In genomic region chr11:120733521-120733920, GRCm38 (mm10) we compare ENCODE assay signal across 11 mouse cellular contexts. TPM values are rescaled to one million over a fixed set of nuclear protein-coding genes. Genes with fewer than 3 reads are reported as not detected.
A peak's percentile ranks its signal among the peaks of the same experiment; 100 is the strongest.
DNase-seq lines count a peak whose midpoint lies in the region; ATAC-seq and TF ChIP-seq lines count a peak whose summit lies in the region.
"Had no signal": no experiment of that assay in that cellular context is flagged by ENCODE, and none has a peak within 500 bp of the region (broad histone marks: within the 10 kb centered on the region; RNA-seq: fewer than 3 reads in every experiment).

No protein-coding gene starts in this region.

- no peak for ATAC-seq in kidney, embryonic 16.5 days (ENCODE audit: low FRiP score, low TSS enrichment)
- ATAC-seq in forebrain, embryonic 15.5 days (replicated peaks) = no peak
- ATAC-seq: intestine, embryonic 16.5 days had no signal

- WGBS in kidney, adult 2 months = 20% methylated on average over 6 of the region's 6 CpGs
- 48% methylated on average over 6 of the region's 6 CpGs for WGBS in kidney, embryonic 16.5 days
- 61% methylated on average over 6 of the region's 6 CpGs for WGBS in forebrain, embryonic 15.5 days

- TF ChIP-seq POLR2A in kidney, adult 2 months (IDR thresholded peaks at IDR 0.05; ENCODE audit: low read depth, low read length) = no peak
- TF ChIP-seq POLR2A in myocyte (IDR thresholded peaks at IDR 0.05; ENCODE audit: insufficient read length, low read depth) = no peak

- no peaks in the 10 kb centered on the region for H3K79me2 ChIP-seq in myocyte (ENCODE audit: control insufficient read depth, insufficient read depth)

- no peak overlapping the region for H3K4me2 ChIP-seq in kidney, embryonic 16.5 days (replicated peaks; ENCODE audit: low read depth, low read length)
- peak overlapping the region; percentile 49 for H3K4me2 ChIP-seq in myocyte (ENCODE audit: low read depth)
- no peak overlapping the region for H3K4me2 ChIP-seq in forebrain, embryonic 15.5 days (replicated peaks)
- H3K4me2 ChIP-seq: embryonic facial prominence, embryonic 12.5 days; liver, embryonic 13.5 days had no signal

- no peaks in the 10 kb centered on the region for H3K36me3 ChIP-seq in kidney, adult 2 months (ENCODE audit: control insufficient read depth, insufficient read depth, low read length)
- no peaks in the 10 kb centered on the region for H3K36me3 ChIP-seq in kidney, embryonic 16.5 days (ENCODE audit: insufficient read depth, low read length)
- no peaks in the 10 kb centered on the region for H3K36me3 ChIP-seq in myocyte (ENCODE audit: control insufficient read depth, insufficient read depth)
- H3K36me3 ChIP-seq in forebrain, embryonic 15.5 days = no peaks in the 10 kb centered on the region
- H3K36me3 ChIP-seq: embryonic facial prominence, embryonic 12.5 days; liver, embryonic 13.5 days had no signal

- H3K27me3 ChIP-seq in kidney, adult 2 months (replicated peaks; ENCODE audit: control insufficient read depth, insufficient read depth, low read length) = no peaks in the 10 kb centered on the region
- H3K27me3 ChIP-seq in kidney, embryonic 16.5 days (ENCODE audit: insufficient read depth, low read length) = no peaks in the 10 kb centered on the region
- H3K27me3 ChIP-seq in myocyte (ENCODE audit: control insufficient read depth, insufficient read depth, insufficient read length) = no peaks in the 10 kb centered on the region
- no peaks in the 10 kb centered on the region for H3K27me3 ChIP-seq in forebrain, embryonic 15.5 days
- H3K27me3 ChIP-seq: embryonic facial prominence, embryonic 12.5 days had no signal

- no peak for TF ChIP-seq CTCF in kidney, adult 2 months (conservative IDR thresholded peaks at IDR 0.05; ENCODE audit: insufficient read depth, insufficient read length, low read depth, low read length)

- peak; percentile 76 for DNase-seq in kidney, adult 2 months
- peak; percentile 69 for DNase-seq in adrenal gland, postnatal 25 days
- DNase-seq in kidney, postnatal 36 days = peak; percentile 66 to 79
- no peak for DNase-seq in cerebellum, adult 8-10 months
- DNase-seq in right cerebral cortex, postnatal 25 days = no peak
- DNase-seq: liver, embryonic 13.5 days had no signal

- no peak overlapping the region for H3K4me3 ChIP-seq in kidney, adult 2 months (ENCODE audit: insufficient read depth, low read depth, low read length)
- H3K4me3 ChIP-seq in kidney, embryonic 16.5 days (ENCODE audit: low read length) = no peak overlapping the region
- H3K4me3 ChIP-seq in myocyte = no peak overlapping the region
- H3K4me3 ChIP-seq in forebrain, embryonic 15.5 days = no peak overlapping the region
- H3K4me3 ChIP-seq: embryonic facial prominence, embryonic 12.5 days; liver, embryonic 13.5 days had no signal

- no peak overlapping the region for H3K27ac ChIP-seq in kidney, adult 2 months (ENCODE audit: insufficient read depth, low read depth, low read length)
- no peak overlapping the region for H3K27ac ChIP-seq in kidney, embryonic 16.5 days (ENCODE audit: low read length)
- H3K27ac ChIP-seq in forebrain, embryonic 15.5 days (replicated peaks) = no peak overlapping the region
- H3K27ac ChIP-seq: embryonic facial prominence, embryonic 12.5 days; liver, embryonic 13.5 days had no signal

- H3K9ac ChIP-seq in kidney, embryonic 16.5 days (replicated peaks; ENCODE audit: low read length) = no peak overlapping the region
- H3K9ac ChIP-seq in forebrain, embryonic 15.5 days (replicated peaks) = no peak overlapping the region
- H3K9ac ChIP-seq: embryonic facial prominence, embryonic 12.5 days; liver, embryonic 13.5 days had no signal

- peaks cover 8% of the 10 kb centered on the region; the same call in 1 of the 2 replicates for H3K4me1 ChIP-seq in kidney, adult 2 months (ENCODE audit: control insufficient read depth, insufficient read depth, low read length)
- H3K4me1 ChIP-seq in kidney, embryonic 16.5 days (ENCODE audit: insufficient read depth, low read length) = 0 out of 2 replicates have a peak, but pooled peaks cover 4% of the 10 kb centered on the region
- H3K4me1 ChIP-seq in forebrain, embryonic 15.5 days = no peaks in the 10 kb centered on the region

- H3ac ChIP-seq in myocyte (ENCODE audit: control insufficient read depth, insufficient read length) = no peak overlapping the region

- no peaks in the 10 kb centered on the region for H3K9me3 ChIP-seq in kidney, embryonic 16.5 days (ENCODE audit: low read length)
- no peaks in the 10 kb centered on the region for H3K9me3 ChIP-seq in forebrain, embryonic 15.5 days
- H3K9me3 ChIP-seq: embryonic facial prominence, embryonic 12.5 days; liver, embryonic 13.5 days had no signal

TF ChIP-seq in myocyte, 11 proteins besides CTCF, POLR2A, EP300 and RAD21:
- TF ChIP-seq POLR2AphosphoS2 (IDR thresholded peaks at IDR 0.05; ENCODE audit: insufficient read length, low read depth) = no peak
- no peak for TF ChIP-seq TCF3 (IDR thresholded peaks at IDR 0.05; ENCODE audit: insufficient read length, low read depth)
- TF ChIP-seq MYOG (IDR thresholded peaks at IDR 0.05; ENCODE audit: control insufficient read depth in 1 of 3, insufficient read depth in 1 of 3, insufficient read length in 2 of 3, low read depth in 2 of 3) = no peak
- TF ChIP-seq MAX (IDR thresholded peaks at IDR 0.05; ENCODE audit: low read depth) = no peak
- TF ChIP-seq SRF (IDR thresholded peaks at IDR 0.05; ENCODE audit: control insufficient read depth, insufficient read length, low read depth) = no peak
- no peak for TF ChIP-seq MYOD1 (IDR thresholded peaks at IDR 0.05; ENCODE audit: control insufficient read depth in 1 of 3, insufficient read length in 2 of 3, low read depth in 2 of 3)
- no peak for TF ChIP-seq USF1 (IDR thresholded peaks at IDR 0.05; ENCODE audit: low read depth)
- TF ChIP-seq REST (IDR thresholded peaks at IDR 0.05; ENCODE audit: insufficient read depth, insufficient read length) = no peak
- TF ChIP-seq CEBPB (IDR thresholded peaks at IDR 0.05; ENCODE audit: insufficient read depth, poor library complexity, severe bottlenecking) = no peak
- TF ChIP-seq TCF12 (IDR thresholded peaks at IDR 0.05; ENCODE audit: insufficient read depth, poor library complexity, severe bottlenecking) = no peak
- TF ChIP-seq E2F4 (IDR thresholded peaks at IDR 0.05; ENCODE audit: insufficient read depth) = no peak

RNA-seq across cellular contexts. Expression of gene Cbr2, which starts 1.6 kb away (rescaled TPM):
- polyA plus RNA-seq in kidney, adult 2 months (2012; rRNA removed) = 31.3 and 45.3 TPM in 2 replicates
- 2.1 and 4.3 TPM in 2 replicates for polyA plus RNA-seq in kidney, embryonic 16.5 days (2015; fragmentation: Nextera tagmentation; extraction: Ambion mirVana)
- total RNA-seq in adrenal gland, postnatal 25 days (2021) = 1.9 and 3.7 TPM in 2 replicates
- polyA plus RNA-seq in myocyte (2012; fragmentation: generic; extraction: Trizol) = 183 TPM
- polyA plus RNA-seq in forebrain, embryonic 15.5 days (2015; fragmentation: Nextera tagmentation; extraction: Ambion mirVana) = 0.64 and 0.69 TPM in 2 replicates

RNA-seq across cellular contexts. Expression of gene Dcxr, which starts 6.4 kb away (rescaled TPM):
- polyA plus RNA-seq in kidney, adult 2 months (2012; rRNA removed) = 910 and 990 TPM in 2 replicates
- 49.4 and 56.5 TPM in 2 replicates for polyA plus RNA-seq in kidney, embryonic 16.5 days (2015; fragmentation: Nextera tagmentation; extraction: Ambion mirVana)
- 59.0 and 82.3 TPM in 2 replicates for total RNA-seq in adrenal gland, postnatal 25 days (2021)
- polyA plus RNA-seq in myocyte (2012; fragmentation: generic; extraction: Trizol) = 21.2 TPM
- polyA plus RNA-seq in forebrain, embryonic 15.5 days (2015; fragmentation: Nextera tagmentation; extraction: Ambion mirVana) = 9.0 and 9.3 TPM in 2 replicates

RNA-seq across cellular contexts. Expression of gene Rac3, which starts 12.3 kb away (rescaled TPM):
- polyA plus RNA-seq in kidney, adult 2 months (2012; rRNA removed) = 14.5 and 17.0 TPM in 2 replicates
- polyA plus RNA-seq in kidney, embryonic 16.5 days (2015; fragmentation: Nextera tagmentation; extraction: Ambion mirVana) = 32.5 and 38.7 TPM in 2 replicates
- total RNA-seq in adrenal gland, postnatal 25 days (2021) = 5.6 and 10.0 TPM in 2 replicates
- polyA plus RNA-seq in myocyte (2012; fragmentation: generic; extraction: Trizol) = 1.9 TPM
- 245 and 251 TPM in 2 replicates for polyA plus RNA-seq in forebrain, embryonic 15.5 days (2015; fragmentation: Nextera tagmentation; extraction: Ambion mirVana)

RNA-seq across cellular contexts. Expression of gene Lrrc45, which starts 19.8 kb away (rescaled TPM):
- 17.5 and 19.5 TPM in 2 replicates for polyA plus RNA-seq in kidney, adult 2 months (2012; rRNA removed)
- polyA plus RNA-seq in kidney, embryonic 16.5 days (2015; fragmentation: Nextera tagmentation; extraction: Ambion mirVana) = 69.2 and 71.3 TPM in 2 replicates
- 40.9 and 46.8 TPM in 2 replicates for total RNA-seq in adrenal gland, postnatal 25 days (2021)
- polyA plus RNA-seq in myocyte (2012; fragmentation: generic; extraction: Trizol) = 10.6 TPM
- 94.1 and 94.8 TPM in 2 replicates for polyA plus RNA-seq in forebrain, embryonic 15.5 days (2015; fragmentation: Nextera tagmentation; extraction: Ambion mirVana)

RNA-seq across cellular contexts. Expression of gene Cenpx, which starts 20.0 kb away (rescaled TPM):
- polyA plus RNA-seq in kidney, adult 2 months (2012; rRNA removed) = 157 and 166 TPM in 2 replicates
- 151 TPM in 2 replicates for polyA plus RNA-seq in kidney, embryonic 16.5 days (2015; fragmentation: Nextera tagmentation; extraction: Ambion mirVana)
- total RNA-seq in adrenal gland, postnatal 25 days (2021) = 52.6 and 54.2 TPM in 2 replicates
- 42.5 TPM for polyA plus RNA-seq in myocyte (2012; fragmentation: generic; extraction: Trizol)
- 97.9 and 103 TPM in 2 replicates for polyA plus RNA-seq in forebrain, embryonic 15.5 days (2015; fragmentation: Nextera tagmentation; extraction: Ambion mirVana)

Comparison
In these comparisons a context has a peak if more than half of its experiments do, and no peak if none do; other contexts are left out.
1. RNA of gene Dcxr, which starts 6.4 kb away (polyA plus RNA-seq): 910 to 990 TPM in kidney, adult 2 months; 49.4 to 56.5 TPM in kidney, embryonic 16.5 days, 21.2 TPM in myocyte (single experiment) and 9.0 to 9.3 TPM in forebrain, embryonic 15.5 days; every median in the first group is over 10 times any median in the second.
2. DNase-seq: peak in kidney, adult 2 months (single experiment), adrenal gland, postnatal 25 days (single experiment) and kidney, postnatal 36 days (2 of 2); none in cerebellum, adult 8-10 months (single experiment) and right cerebral cortex, postnatal 25 days (single experiment).